ENCODE assay signal across 12 mouse cellular contexts in the genomic region with DNA sequence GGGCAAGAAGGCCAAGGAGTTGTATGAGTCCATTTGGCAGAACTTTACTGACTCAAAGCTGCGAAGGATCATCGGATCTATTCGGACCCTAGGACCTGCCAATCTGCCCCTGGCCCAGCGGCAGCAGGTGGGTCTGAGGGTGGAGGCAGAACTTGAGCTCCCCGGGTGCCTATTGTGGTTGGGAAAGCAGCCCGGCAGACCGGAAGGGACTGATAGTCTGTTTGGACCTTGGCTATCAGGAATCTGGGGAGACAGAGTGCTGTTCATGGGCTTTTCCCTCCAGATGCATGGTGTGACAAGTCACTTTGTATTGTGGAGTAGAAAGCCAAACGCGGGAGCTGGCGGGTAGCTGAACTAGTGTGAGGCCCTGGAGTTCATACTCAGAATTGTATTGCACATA. TPM values are rescaled to one million over a fixed set of nuclear protein-coding genes. Genes with fewer than 3 reads are reported as not detected.
DNase-seq lines count a peak whose midpoint lies in the region; ATAC-seq lines count a peak whose summit lies in the region.
"Had no signal": no experiment of that assay in that cellular context is flagged by ENCODE, and none has a peak within 500 bp of the region (broad histone marks: within the 10 kb centered on the region; RNA-seq: fewer than 3 reads in every experiment).

No protein-coding gene starts in this region.

- 0 out of 2 replicates have a peak overlapping the region, but pooled peaks have one; percentile 52 for H3K4me3 ChIP-seq in forebrain, embryonic 14.5 days (ENCODE audit: low read depth, low read length)
- no peak overlapping the region for H3K4me3 ChIP-seq in forebrain, embryonic 11.5 days (ENCODE audit: low read depth, low read length)
- peak overlapping the region; percentile 6; the same call in 1 of the 2 replicates for H3K4me3 ChIP-seq in kidney, embryonic 16.5 days (ENCODE audit: low read length)
- no peak overlapping the region for H3K4me3 ChIP-seq in hindbrain, embryonic 14.5 days (replicated peaks; ENCODE audit: low read length)
- no peak overlapping the region for H3K4me3 ChIP-seq in midbrain, embryonic 16.5 days (ENCODE audit: low read depth, low read length)

- peaks cover 4% of the 10 kb centered on the region; the same call in 1 of the 2 replicates for H3K4me1 ChIP-seq in forebrain, embryonic 14.5 days (ENCODE audit: control insufficient read depth, insufficient read depth, low read length)
- 0 out of 2 replicates have a peak, but pooled peaks cover 3% of the 10 kb centered on the region for H3K4me1 ChIP-seq in forebrain, embryonic 11.5 days (replicated peaks; ENCODE audit: control insufficient read depth, insufficient read depth, low read length)
- peaks cover 13% of the 10 kb centered on the region for H3K4me1 ChIP-seq in kidney, embryonic 16.5 days (ENCODE audit: insufficient read depth, low read length)
- H3K4me1 ChIP-seq in hindbrain, embryonic 14.5 days (replicated peaks; ENCODE audit: control insufficient read depth, insufficient read depth, low read length): 0 out of 2 replicates have a peak, but pooled peaks cover 6% of the 10 kb centered on the region
- H3K4me1 ChIP-seq in midbrain, embryonic 16.5 days (ENCODE audit: control insufficient read depth, insufficient read depth, low read length): peaks cover 10% of the 10 kb centered on the region

- no peak overlapping the region for H3K9ac ChIP-seq in forebrain, embryonic 14.5 days (ENCODE audit: low read length)
- no peak overlapping the region for H3K9ac ChIP-seq in forebrain, embryonic 11.5 days (ENCODE audit: low read length)
- peak overlapping the region; percentile 58; the same call in 1 of the 2 replicates for H3K9ac ChIP-seq in kidney, embryonic 16.5 days (replicated peaks; ENCODE audit: low read length)
- H3K9ac ChIP-seq in hindbrain, embryonic 14.5 days: no peak overlapping the region
- H3K9ac ChIP-seq in midbrain, embryonic 16.5 days (ENCODE audit: low read depth, low read length): no peak overlapping the region; the same call in 1 of the 2 replicates

- H3K9me3 ChIP-seq in forebrain, embryonic 14.5 days (replicated peaks; ENCODE audit: control insufficient read depth, low read length): no peaks in the 10 kb centered on the region
- no peaks in the 10 kb centered on the region for H3K9me3 ChIP-seq in forebrain, embryonic 11.5 days (ENCODE audit: control insufficient read depth, low read length)
- H3K9me3 ChIP-seq in kidney, embryonic 16.5 days (ENCODE audit: low read length): no peaks in the 10 kb centered on the region
- no peaks in the 10 kb centered on the region for H3K9me3 ChIP-seq in hindbrain, embryonic 14.5 days (ENCODE audit: control insufficient read depth, low read length)
- H3K9me3 ChIP-seq in midbrain, embryonic 16.5 days (replicated peaks; ENCODE audit: control insufficient read depth, low read length, poor library complexity, severe bottlenecking): no peaks in the 10 kb centered on the region
- H3K9me3 ChIP-seq: heart, embryonic 15.5 days had no signal

- 44% methylated on average over 10 of the region's 10 CpGs for WGBS in forebrain, embryonic 14.5 days
- 47% methylated on average over 10 of the region's 10 CpGs for WGBS in forebrain, embryonic 11.5 days
- WGBS in kidney, embryonic 16.5 days: 51% methylated on average over 10 of the region's 10 CpGs
- 49% methylated on average over 10 of the region's 10 CpGs for WGBS in hindbrain, embryonic 14.5 days
- 43% methylated on average over 10 of the region's 10 CpGs for WGBS in midbrain, embryonic 16.5 days

- no peak for ATAC-seq in forebrain, embryonic 14.5 days
- no peak for ATAC-seq in forebrain, embryonic 11.5 days (replicated peaks; ENCODE audit: low FRiP score)
- no peak for ATAC-seq in kidney, embryonic 16.5 days (ENCODE audit: low FRiP score, low TSS enrichment)
- ATAC-seq in hindbrain, embryonic 14.5 days (ENCODE audit: low FRiP score): no peak
- no peak for ATAC-seq in midbrain, embryonic 16.5 days

- peaks cover 22% of the 10 kb centered on the region for H3K27me3 ChIP-seq in forebrain, embryonic 14.5 days (replicated peaks; ENCODE audit: control insufficient read depth, insufficient read depth, low read length)
- H3K27me3 ChIP-seq in forebrain, embryonic 11.5 days (ENCODE audit: control insufficient read depth, insufficient read depth, low read length): peaks cover 21% of the 10 kb centered on the region
- peaks cover 33% of the 10 kb centered on the region for H3K27me3 ChIP-seq in kidney, embryonic 16.5 days (ENCODE audit: insufficient read depth, low read length)
- H3K27me3 ChIP-seq in hindbrain, embryonic 14.5 days (ENCODE audit: control insufficient read depth, insufficient read depth, low read length): peaks cover 5% of the 10 kb centered on the region; the same call in 1 of the 2 replicates
- peaks cover 13% of the 10 kb centered on the region for H3K27me3 ChIP-seq in midbrain, embryonic 16.5 days (ENCODE audit: control insufficient read depth, insufficient read depth, low read depth, low read length)

- no peak overlapping the region for H3K27ac ChIP-seq in forebrain, embryonic 14.5 days (ENCODE audit: low read depth, low read length)
- no peak overlapping the region for H3K27ac ChIP-seq in forebrain, embryonic 11.5 days (ENCODE audit: low read depth, low read length)
- no peak overlapping the region for H3K27ac ChIP-seq in kidney, embryonic 16.5 days (ENCODE audit: low read length)
- H3K27ac ChIP-seq in hindbrain, embryonic 14.5 days: no peak overlapping the region
- H3K27ac ChIP-seq in midbrain, embryonic 16.5 days (ENCODE audit: low read length): no peak overlapping the region
- H3K27ac ChIP-seq: heart, embryonic 15.5 days; layer of hippocampus, adult 2 months had no signal

- no peak for DNase-seq in forebrain, embryonic 14.5 days (ENCODE audit: low spot score)
- no peak for DNase-seq in forebrain, embryonic 11.5 days (ENCODE audit: low spot score)
- no peak for DNase-seq in kidney, postnatal 25 days
- no peak for DNase-seq in hindbrain, embryonic 14.5 days (ENCODE audit: low spot score)
- DNase-seq in thymus, postnatal 14 days: no peak
- no peak for DNase-seq in ovary, postnatal 36 days (ENCODE audit: low spot score)

- H3K4me2 ChIP-seq in forebrain, embryonic 14.5 days (ENCODE audit: low read length): peak overlapping the region; percentile 99; the same call in 1 of the 2 replicates
- H3K4me2 ChIP-seq in forebrain, embryonic 11.5 days (ENCODE audit: low read depth, low read length, severe bottlenecking): no peak overlapping the region
- H3K4me2 ChIP-seq in kidney, embryonic 16.5 days (replicated peaks; ENCODE audit: low read depth, low read length): peak overlapping the region; percentile 99
- H3K4me2 ChIP-seq in hindbrain, embryonic 14.5 days (replicated peaks): peak overlapping the region; percentile 99
- peak overlapping the region; percentile 98 for H3K4me2 ChIP-seq in midbrain, embryonic 16.5 days (ENCODE audit: low read length)

- no peaks in the 10 kb centered on the region for H3K36me3 ChIP-seq in forebrain, embryonic 14.5 days (ENCODE audit: control insufficient read depth, insufficient read depth, low read length)
- no peaks in the 10 kb centered on the region for H3K36me3 ChIP-seq in forebrain, embryonic 11.5 days (ENCODE audit: control insufficient read depth, insufficient read depth, low read length)
- no peaks in the 10 kb centered on the region for H3K36me3 ChIP-seq in kidney, embryonic 16.5 days (ENCODE audit: insufficient read depth, low read length)
- no peaks in the 10 kb centered on the region for H3K36me3 ChIP-seq in hindbrain, embryonic 14.5 days (replicated peaks; ENCODE audit: control insufficient read depth, insufficient read depth)
- no peaks in the 10 kb centered on the region for H3K36me3 ChIP-seq in midbrain, embryonic 16.5 days (ENCODE audit: control insufficient read depth, insufficient read depth, low read length)
- H3K36me3 ChIP-seq: heart, embryonic 15.5 days had no signal

RNA-seq across cellular contexts. Expression of gene Ace, which starts 1.2 kb away (rescaled TPM):
- 1.9 and 3.1 TPM in 2 replicates for polyA plus RNA-seq in forebrain, embryonic 14.5 days (2014; fragmentation: Nextera tagmentation; extraction: Ambion mirVana)
- 0.67 and 0.90 TPM in 2 replicates for polyA plus RNA-seq in forebrain, embryonic 11.5 days (2014; fragmentation: Nextera tagmentation; extraction: Ambion mirVana)
- 17.5 and 18.6 TPM in 2 replicates for polyA plus RNA-seq in kidney, embryonic 16.5 days (2015; fragmentation: Nextera tagmentation; extraction: Ambion mirVana)
- polyA plus RNA-seq in hindbrain, embryonic 14.5 days (2014; fragmentation: Nextera tagmentation; extraction: Ambion mirVana): 6.0 and 6.8 TPM in 2 replicates
- polyA plus RNA-seq in midbrain, embryonic 16.5 days (2015; fragmentation: Nextera tagmentation; extraction: Ambion mirVana): 7.0 and 8.2 TPM in 2 replicates

RNA-seq across cellular contexts. Expression of gene Cyb561, which starts 15.8 kb away (rescaled TPM):
- 26.0 and 32.5 TPM in 2 replicates for polyA plus RNA-seq in forebrain, embryonic 14.5 days (2014; fragmentation: Nextera tagmentation; extraction: Ambion mirVana)
- polyA plus RNA-seq in forebrain, embryonic 11.5 days (2014; fragmentation: Nextera tagmentation; extraction: Ambion mirVana): 11.5 and 13.7 TPM in 2 replicates
- 33.9 and 37.3 TPM in 2 replicates for polyA plus RNA-seq in kidney, embryonic 16.5 days (2015; fragmentation: Nextera tagmentation; extraction: Ambion mirVana)
- 48.9 and 55.1 TPM in 2 replicates for polyA plus RNA-seq in hindbrain, embryonic 14.5 days (2014; fragmentation: Nextera tagmentation; extraction: Ambion mirVana)
- 83.7 and 87.0 TPM in 2 replicates for polyA plus RNA-seq in midbrain, embryonic 16.5 days (2015; fragmentation: Nextera tagmentation; extraction: Ambion mirVana)

RNA-seq across cellular contexts. Expression of gene Ace3, which starts 25.5 kb away (rescaled TPM):
- not detected in 2 replicates for polyA plus RNA-seq in forebrain, embryonic 14.5 days (2014; fragmentation: Nextera tagmentation; extraction: Ambion mirVana)
- not detected in 2 replicates for polyA plus RNA-seq in forebrain, embryonic 11.5 days (2014; fragmentation: Nextera tagmentation; extraction: Ambion mirVana)
- polyA plus RNA-seq in kidney, embryonic 16.5 days (2015; fragmentation: Nextera tagmentation; extraction: Ambion mirVana): not detected in 2 replicates
- not detected in 2 replicates for polyA plus RNA-seq in hindbrain, embryonic 14.5 days (2014; fragmentation: Nextera tagmentation; extraction: Ambion mirVana)
- 0.09 TPM in 1 of 2 replicates, not detected in the other for polyA plus RNA-seq in midbrain, embryonic 16.5 days (2015; fragmentation: Nextera tagmentation; extraction: Ambion mirVana)
- polyA plus RNA-seq: frontal cortex, adult 2 months; heart, embryonic 15.5 days; thymus, postnatal 0 days had no signal

RNA-seq across cellular contexts. Expression of gene Kcnh6, which starts 39.0 kb away (rescaled TPM):
- polyA plus RNA-seq in forebrain, embryonic 14.5 days (2014; fragmentation: Nextera tagmentation; extraction: Ambion mirVana): 0.48 and 0.57 TPM in 2 replicates
- polyA plus RNA-seq in forebrain, embryonic 11.5 days (2014; fragmentation: Nextera tagmentation; extraction: Ambion mirVana): 0.39 and 0.41 TPM in 2 replicates
- 0.19 and 0.25 TPM in 2 replicates for polyA plus RNA-seq in kidney, embryonic 16.5 days (2015; fragmentation: Nextera tagmentation; extraction: Ambion mirVana)
- polyA plus RNA-seq in hindbrain, embryonic 14.5 days (2014; fragmentation: Nextera tagmentation; extraction: Ambion mirVana): 2.3 and 2.5 TPM in 2 replicates
- polyA plus RNA-seq in midbrain, embryonic 16.5 days (2015; fragmentation: Nextera tagmentation; extraction: Ambion mirVana): 1.8 and 2.2 TPM in 2 replicates

Comparison
In these comparisons a context has a peak if more than half of its experiments do, and no peak if none do; other contexts are left out.
1. H3K4me3 ChIP-seq: peak in forebrain, embryonic 14.5 days (single experiment) and kidney, embryonic 16.5 days (single experiment); none in forebrain, embryonic 11.5 days (single experiment), hindbrain, embryonic 14.5 days (single experiment) and midbrain, embryonic 16.5 days (single experiment).